15 mouse cellular contexts compared by ENCODE assay signal in genomic region chr14:86786866-86787265, GRCm38 (mm10).
DNase-seq lines count a peak whose midpoint lies in the region; ATAC-seq lines count a peak whose summit lies in the region.
"Had no signal": no experiment of that assay in that cellular context is flagged by ENCODE, and none has a peak within 500 bp of the region (broad histone marks: within the 10 kb centered on the region; RNA-seq: fewer than 3 reads in every experiment).

No protein-coding gene starts in this region.

- H3K4me2 ChIP-seq in embryonic facial prominence, embryonic 11.5 days (ENCODE audit: low read depth, low read length), result no peak overlapping the region
- H3K4me2 ChIP-seq in limb, embryonic 11.5 days (ENCODE audit: low read depth, severe bottlenecking), result no peak overlapping the region
- H3K4me2 ChIP-seq: lung, embryonic 15.5 days had no signal

- H3K9me3 ChIP-seq in embryonic facial prominence, embryonic 11.5 days (replicated peaks; ENCODE audit: control insufficient read depth, low read length), result no peaks in the 10 kb centered on the region
- no peaks in the 10 kb centered on the region for H3K9me3 ChIP-seq in limb, embryonic 11.5 days (ENCODE audit: control insufficient read depth, low read length)
- H3K9me3 ChIP-seq: lung, embryonic 15.5 days had no signal

- ATAC-seq in frontal cortex, adult (ENCODE audit: low TSS enrichment), result 0 out of 2 replicates have a peak, but pooled peaks have one; percentile 31
- ATAC-seq in embryonic facial prominence, embryonic 11.5 days (replicated peaks; ENCODE audit: insufficient number of reproducible peaks, low FRiP score, low TSS enrichment, low read depth), result peak; percentile 80; the same call in 1 of the 2 replicates
- peak; percentile 76; the same call in 1 of the 2 replicates for ATAC-seq in limb, embryonic 11.5 days (ENCODE audit: insufficient number of reproducible peaks, low FRiP score, low TSS enrichment, low read depth)
- ATAC-seq: Patski had no signal

- WGBS in embryonic facial prominence, embryonic 11.5 days, result 18% methylated on average over 8 of the region's 8 CpGs
- 10% methylated on average over 8 of the region's 8 CpGs for WGBS in limb, embryonic 11.5 days

- no peaks in the 10 kb centered on the region for H3K36me3 ChIP-seq in embryonic facial prominence, embryonic 11.5 days (replicated peaks; ENCODE audit: control insufficient read depth, insufficient read depth, low read depth, low read length)
- H3K36me3 ChIP-seq in limb, embryonic 11.5 days (ENCODE audit: control insufficient read depth, insufficient read depth, low read length), result no peaks in the 10 kb centered on the region
- H3K36me3 ChIP-seq: lung, embryonic 15.5 days had no signal

- no peak overlapping the region for H3K27ac ChIP-seq in embryonic facial prominence, embryonic 11.5 days (replicated peaks; ENCODE audit: low read depth, low read length)
- H3K27ac ChIP-seq in limb, embryonic 11.5 days (replicated peaks; ENCODE audit: low read depth, low read length), result no peak overlapping the region
- H3K27ac ChIP-seq: heart, adult 2 months; lung, embryonic 15.5 days had no signal

- H3K27me3 ChIP-seq in embryonic facial prominence, embryonic 11.5 days (ENCODE audit: control insufficient read depth, insufficient read depth, low read length), result no peaks in the 10 kb centered on the region
- H3K27me3 ChIP-seq in limb, embryonic 11.5 days (ENCODE audit: control insufficient read depth, insufficient read depth, low read length), result no peaks in the 10 kb centered on the region
- H3K27me3 ChIP-seq: lung, embryonic 15.5 days; Patski had no signal

- no peaks in the 10 kb centered on the region for H3K4me1 ChIP-seq in embryonic facial prominence, embryonic 11.5 days (ENCODE audit: control insufficient read depth, insufficient read depth, low read length)
- H3K4me1 ChIP-seq in limb, embryonic 11.5 days (ENCODE audit: control insufficient read depth, insufficient read depth, low read length), result peaks cover 3% of the 10 kb centered on the region; the same call in 1 of the 2 replicates
- H3K4me1 ChIP-seq: lung, embryonic 15.5 days had no signal

- H3K9ac ChIP-seq in embryonic facial prominence, embryonic 11.5 days (replicated peaks; ENCODE audit: low read length), result no peak overlapping the region
- no peak overlapping the region for H3K9ac ChIP-seq in limb, embryonic 11.5 days (ENCODE audit: low read length)
- H3K9ac ChIP-seq: lung, embryonic 15.5 days had no signal

- no peak overlapping the region for H3K4me3 ChIP-seq in embryonic facial prominence, embryonic 11.5 days (ENCODE audit: low read depth, low read length)
- no peak overlapping the region for H3K4me3 ChIP-seq in limb, embryonic 11.5 days (ENCODE audit: low read depth, low read length)
- H3K4me3 ChIP-seq: heart, adult 2 months; lung, embryonic 15.5 days had no signal

- DNase-seq in frontal cortex, postnatal 10 days (ENCODE audit: low spot score in 2 of 2), result no peak
- DNase-seq in cerebellum, postnatal 10 days, result peak; percentile 74 to 89
- peak; percentile 54 for DNase-seq in embryonic facial prominence, embryonic 11.5 days (ENCODE audit: low spot score)
- peak; percentile 40 for DNase-seq in limb, embryonic 11.5 days (ENCODE audit: low spot score)
- no peak for DNase-seq in thymus, postnatal 0 days (ENCODE audit: low spot score)
- DNase-seq in left cerebral cortex, adult 11 months (ENCODE audit: low spot score), result no peak
- no peak for DNase-seq in layer of hippocampus, postnatal 25 days (ENCODE audit: extremely low spot score in 1 of 2, low spot score in 1 of 2)
- DNase-seq: adrenal gland, postnatal 10 days; heart, adult 2 months; heart, postnatal 4 days; kidney, postnatal 36 days; thymus, adult 18-20 months had no signal

Comparison
In these comparisons a context has a peak if more than half of its experiments do, and no peak if none do; other contexts are left out.
1. DNase-seq: peak in cerebellum, postnatal 10 days (2 of 2), embryonic facial prominence, embryonic 11.5 days (single experiment) and limb, embryonic 11.5 days (single experiment); none in frontal cortex, postnatal 10 days (0 of 2), thymus, postnatal 0 days (single experiment), left cerebral cortex, adult 11 months (single experiment) and layer of hippocampus, postnatal 25 days (0 of 2).
2. Peak in every context shown above with its lines, with median percentiles within 50 percentile points of each other: ATAC-seq.